Mouse (Mus musculus): Measurements from ENCODE around the gene Trim65. TPM values are rescaled to one million over a fixed set of nuclear protein-coding genes. Genes with fewer than 3 reads are reported as not detected.

Trim65 gene
- total RNA-seq, 4 experiments from 2014 or later: 6.3 to 7.7 (median 7.4) TPM

Other genes with a start within 250 kb of the Trim65 start
- gene Smim5, start 231.2 kb downstream of the Trim65 start, total RNA-seq (2022): 1 to 10 TPM in 1 of 4 experiments, under 1 TPM in 2, not detected in 1; 0.78 to 1.6 (median 0.95) TPM
- gene Smim6, start 219.1 kb downstream of the Trim65 start, total RNA-seq (2022): not detected
- gene Sap30bp, start 197.8 kb downstream of the Trim65 start, total RNA-seq (2022): 10 to 100 TPM; 42.0 to 61.0 (median 55.7) TPM
- 10 to 100 TPM; 23.5 to 33.0 (median 25.2) TPM for gene Recql5, start 197.7 kb downstream of the Trim65 start, total RNA-seq (2022)
- 10 to 100 TPM in 3 of 4 experiments, 1 to 10 TPM in 1; 9.4 to 13.4 (median 11.3) TPM for gene Itgb4, start 156.4 kb downstream of the Trim65 start, total RNA-seq (2022)
- gene Galk1, start 118.4 kb downstream of the Trim65 start, total RNA-seq (2022): 10 to 100 TPM; 16.1 to 19.7 (median 18.6) TPM
- gene H3f3b, start 103.2 kb downstream of the Trim65 start, total RNA-seq (2022): 100 to 1,000 TPM; 272 to 296 (median 284) TPM
- 10 to 100 TPM; 23.4 to 27.7 (median 25.0) TPM for gene Unk, start 100.8 kb downstream of the Trim65 start, total RNA-seq (2022)
- gene Unc13d, start 53.2 kb downstream of the Trim65 start, total RNA-seq (2022): 1 to 10 TPM; 1.2 to 4.1 (median 1.7) TPM
- 100 to 1,000 TPM; 414 to 460 (median 438) TPM for gene Wbp2, start 44.1 kb downstream of the Trim65 start, total RNA-seq (2022)
- 1 to 10 TPM; 5.6 to 8.1 (median 7.0) TPM for gene Trim47, start 3.9 kb downstream of the Trim65 start, total RNA-seq (2022)
- gene Mrpl38, start 7.7 kb upstream of the Trim65 start, total RNA-seq (2022): 10 to 100 TPM; 43.3 to 64.9 (median 56.2) TPM
- gene Fbf1, start 37.0 kb upstream of the Trim65 start, total RNA-seq (2022): 10 to 100 TPM; 68.8 to 81.3 (median 76.5) TPM
- 10 to 100 TPM; 34.4 to 47.6 (median 39.6) TPM for gene Ten1, start 67.7 kb upstream of the Trim65 start, total RNA-seq (2022)
- 100 to 1,000 TPM; 122 to 132 (median 126) TPM for gene Acox1, start 67.9 kb upstream of the Trim65 start, total RNA-seq (2022)
- gene Evpl, start 106.9 kb upstream of the Trim65 start, total RNA-seq (2022): 1 to 10 TPM; 2.1 to 2.8 (median 2.5) TPM
- gene Srp68, start 143.1 kb upstream of the Trim65 start, total RNA-seq (2022): 10 to 100 TPM; 66.5 to 72.8 (median 70.5) TPM
- not detected for gene Galr2, start 149.8 kb upstream of the Trim65 start, total RNA-seq (2022)
- gene Exoc7, start 176.1 kb upstream of the Trim65 start, total RNA-seq (2022): 100 to 1,000 TPM in 3 of 4 experiments, 10 to 100 TPM in 1; 99.6 to 115 (median 106) TPM
- 1 to 10 TPM; 4.4 to 8.6 (median 4.7) TPM for gene Foxj1, start 204.3 kb upstream of the Trim65 start, total RNA-seq (2022)